Mouse (Mus musculus) liver, postnatal 0 days (tissue): ENCODE results near the gene Asic4. TPM values are rescaled to one million over a fixed set of nuclear protein-coding genes. Genes with fewer than 3 reads are reported as not detected.

Experiments used
- ATAC-seq: fragments of 200-750 bp; cut with Nextera tagmentation; 2 replicates; pipeline ENCODE4 v1.8.0; 2017; ENCODE audit warnings: mild to moderate bottlenecking, moderate library complexity
- DNase-seq: peaks from one replicate; pipeline ENCODE4 v3.0.0-alpha.2; 2016
- H3K27ac ChIP-seq: fragments of 300-500 bp; sonication (generic); 2 replicates; pipeline ENCODE4 v1.5.1; 2014; ENCODE audit warnings: antibody characterized with exemption, moderate library complexity, mild to moderate bottlenecking, low read depth
- H3K27me3 ChIP-seq: fragments of 300-500 bp; sonication (generic); 2 replicates; pipeline ENCODE4 v1.6.1; 2014; ENCODE audit warnings: low read length, control low read depth, mixed read lengths; ENCODE audit not compliant: insufficient read depth
- H3K36me3 ChIP-seq: fragments of 300-500 bp; sonication (generic); replicated peaks from 2 replicates; pipeline ENCODE4 v1.6.1; 2014; ENCODE audit warnings: mild to moderate bottlenecking, control low read depth, low read length, moderate library complexity, mixed read lengths; ENCODE audit not compliant: insufficient read depth
- H3K4me1 ChIP-seq: fragments of 300-500 bp; sonication (generic); 2 replicates; pipeline ENCODE4 v1.6.1; 2014; ENCODE audit warnings: antibody characterized with exemption, mild to moderate bottlenecking, control low read depth; ENCODE audit not compliant: insufficient read depth
- H3K4me2 ChIP-seq: fragments of 300-500 bp; sonication (generic); 2 replicates; pipeline ENCODE4 v1.6.1; 2014; ENCODE audit warnings: low read depth, mild to moderate bottlenecking, low read length, moderate library complexity, mixed read lengths
- H3K4me3 ChIP-seq: fragments of 300-500 bp; sonication (generic); 2 replicates; pipeline ENCODE4 v1.5.1; 2014; ENCODE audit warnings: low read depth, low read length
- H3K9ac ChIP-seq: fragments of 300-500 bp; sonication (generic); replicated peaks from 2 replicates; pipeline ENCODE4 v1.6.1; 2014; ENCODE audit warnings: mild to moderate bottlenecking, moderate library complexity
- H3K9me3 ChIP-seq: fragments of 300-500 bp; sonication (generic); 2 replicates; pipeline ENCODE4 v1.6.1; 2016; ENCODE audit warnings: mild to moderate bottlenecking, control low read depth, low read length, mixed read lengths
- CTCF ChIP-seq: sonication (generic); IDR thresholded peaks from 2 replicates; pipeline ENCODE4 v1.5.1; 2016; ENCODE audit warnings: antibody characterized with exemption, low read depth
- EP300 ChIP-seq: IDR thresholded peaks from 2 replicates; pipeline ENCODE4 v1.6.1; 2016; ENCODE audit warnings: antibody characterized with exemption, low read depth, mild to moderate bottlenecking
- WGBS: fragments of 180-500 bp; shearing (Covaris S2); extraction: QIAGEN DNeasy Blood & Tissue Kit; methylation state at CpG from one replicate; pipeline ENCODE4 v1.1.7; 2014; ENCODE audit not compliant: insufficient replicate concordance; 5-methylcytosine and 5-hydroxymethylcytosine counted together
- polyA plus RNA-seq: library from polyadenylated mRNA; unstranded; fragments of >200 nt; fragmentation: Nextera tagmentation; extraction: Ambion mirVana; gene quantifications from 2 replicates; pipeline ENCODE4 v1.2.1, GENCODE M21; 2015

Gene Asic4
- polyA plus RNA-seq, 1 experiment from 2014 or later, result not detected

- no peak overlapping the region for H3K27ac ChIP-seq
- H3K27me3 ChIP-seq, result no peaks in the 10 kb centered on the region
- TF ChIP-seq CTCF (no peak), EP300 (no peak)
- H3K4me1 ChIP-seq, result no peaks in the 10 kb centered on the region
- H3K4me2 ChIP-seq, result no peak overlapping the region
- no peak overlapping the region for H3K4me3 ChIP-seq
- no peaks in the 10 kb centered on the region for H3K36me3 ChIP-seq
- no peaks in the 10 kb centered on the region for H3K9me3 ChIP-seq
- H3K9ac ChIP-seq, result no peak overlapping the region
- 73% methylated on average over 7 of the region's 7 CpGs for WGBS
- no peak for DNase-seq
- ATAC-seq, result no peak
Observed at GRCm38 (mm10) chr1:75409950-75410349, 40.3 kb upstream of the Asic4 start.

- no peak overlapping the region for H3K9ac ChIP-seq
- WGBS, result 84% methylated on average over 3 of the region's 3 CpGs
- H3K36me3 ChIP-seq, result no peaks in the 10 kb centered on the region
- TF ChIP-seq CTCF, result no peak
- TF ChIP-seq EP300, result no peak
- H3K27me3 ChIP-seq, result no peaks in the 10 kb centered on the region
- ATAC-seq (no peak), DNase-seq (no peak)
- H3K9me3 ChIP-seq, result no peaks in the 10 kb centered on the region
- no peak overlapping the region for H3K4me3 ChIP-seq
- H3K27ac ChIP-seq, result no peak overlapping the region
- no peaks in the 10 kb centered on the region for H3K4me1 ChIP-seq
- H3K4me2 ChIP-seq, result no peak overlapping the region
Observed at GRCm38 (mm10) chr1:75412196-75412595, 38.0 kb upstream of the Asic4 start.

- Histone ChIP-seq H3K36me3 (no peaks in the 10 kb centered on the region), H3K9ac (no peak overlapping the region), H3K9me3 (no peaks in the 10 kb centered on the region), H3K27ac (no peak overlapping the region), H3K4me3 (no peak overlapping the region), H3K4me2 (no peak overlapping the region), H3K27me3 (no peaks in the 10 kb centered on the region), H3K4me1 (no peaks in the 10 kb centered on the region)
- peak; percentile 55 for TF ChIP-seq CTCF
- no peak for TF ChIP-seq EP300
- ATAC-seq (no peak), DNase-seq (peak; percentile 43)
- WGBS, result 50% methylated on average over 3 of the region's 3 CpGs
Observed at GRCm38 (mm10) chr1:75413749-75414148, 36.5 kb upstream of the Asic4 start.

GRCm38 (mm10) chr1:75421794-75422193 lies 28.4 kb upstream of the Asic4 start:
- H3K4me1 ChIP-seq, result peaks cover 3% of the 10 kb centered on the region; the same call in 1 of the 2 replicates
- H3K9me3 ChIP-seq, result no peaks in the 10 kb centered on the region
- no peak overlapping the region for H3K27ac ChIP-seq
- H3K9ac ChIP-seq, result no peak overlapping the region
- H3K36me3 ChIP-seq, result no peaks in the 10 kb centered on the region
- H3K4me2 ChIP-seq, result no peak overlapping the region
- no peak for ATAC-seq
- H3K4me3 ChIP-seq, result no peak overlapping the region
- peaks cover 47% of the 10 kb centered on the region for H3K27me3 ChIP-seq
- whole genome bisulfite sequencing, result 8% methylated on average over 14 of the region's 20 CpGs
- no peak for DNase-seq
- TF ChIP-seq CTCF, result no peak
- TF ChIP-seq EP300, result no peak

- DNase-seq (no peak), ATAC-seq (no peak)
- no peaks in the 10 kb centered on the region for H3K9me3 ChIP-seq
- H3K4me1 ChIP-seq, result peaks cover 3% of the 10 kb centered on the region; the same call in 1 of the 2 replicates
- TF ChIP-seq EP300 (no peak), CTCF (no peak)
- peak overlapping the region; percentile 26; the same call in 1 of the 2 replicates for H3K9ac ChIP-seq
- no peak overlapping the region for H3K27ac ChIP-seq
- no peaks in the 10 kb centered on the region for H3K36me3 ChIP-seq
- peaks cover 47% of the 10 kb centered on the region for H3K27me3 ChIP-seq
- 4% methylated on average over 30 of the region's 32 CpGs for WGBS
- peak overlapping the region; percentile 13; the same call in 1 of the 2 replicates for H3K4me3 ChIP-seq
- H3K4me2 ChIP-seq, result peak overlapping the region; percentile 53
Observed at GRCm38 (mm10) chr1:75422216-75422822, 27.9 kb upstream of the Asic4 start.

GRCm38 (mm10) chr1:75422823-75423471 lies 27.3 kb upstream of the Asic4 start:
- Histone ChIP-seq H3K36me3 (no peaks in the 10 kb centered on the region), H3K4me2 (peak overlapping the region; percentile 53), H3K4me1 (peaks cover 3% of the 10 kb centered on the region; the same call in 1 of the 2 replicates), H3K9me3 (no peaks in the 10 kb centered on the region), H3K27me3 (peaks cover 47% of the 10 kb centered on the region), H3K4me3 (peak overlapping the region; percentile 13; the same call in 1 of the 2 replicates), H3K9ac (peak overlapping the region; percentile 26; the same call in 1 of the 2 replicates), H3K27ac (no peak overlapping the region)
- DNase-seq (no peak), ATAC-seq (peak; percentile 38; the same call in 1 of the 2 replicates)
- 3% methylated on average over 69 of the region's 71 CpGs for WGBS
- TF ChIP-seq CTCF (no peak), EP300 (no peak)
